Comparison of ENCODE assay signal across 25 mouse cellular contexts in the genomic region with DNA sequence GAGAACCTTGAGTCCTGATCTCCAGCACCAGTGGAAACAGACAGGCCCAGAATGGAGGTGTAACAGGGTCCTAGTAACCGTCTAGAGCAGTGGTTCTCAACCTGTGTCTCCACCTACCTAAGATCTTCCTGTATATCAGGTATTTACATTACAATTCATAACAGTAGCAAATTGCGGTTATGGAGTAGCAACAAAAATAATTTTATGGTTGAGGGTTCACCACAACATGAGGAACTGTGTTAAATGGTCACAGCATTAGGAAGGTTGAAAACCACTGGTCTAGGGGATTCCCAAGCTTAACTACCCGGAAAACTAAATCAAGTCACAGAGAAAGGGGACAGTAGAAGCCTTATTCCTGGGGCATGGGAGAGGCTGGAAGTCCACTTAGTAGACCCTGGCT.
"Had no signal": no experiment of that assay in that cellular context is flagged by ENCODE, and none has a peak within 500 bp of the region (broad histone marks: within the 10 kb centered on the region; RNA-seq: fewer than 3 reads in every experiment).

No protein-coding gene starts in this region.

- H3K27ac ChIP-seq: embryonic facial prominence, embryonic 10.5 days; embryonic facial prominence, embryonic 12.5 days; embryonic facial prominence, embryonic 13.5 days; embryonic facial prominence, embryonic 15.5 days; forebrain, embryonic 10.5 days; forebrain, embryonic 12.5 days; forebrain, embryonic 13.5 days; forebrain, embryonic 15.5 days; gastrocnemius, adult 2 months; heart, adult 2 months had no signal

- DNase-seq: cerebellum, adult 9-10 months; cerebellum, adult 9-11 months; cerebellum, postnatal 10 days; cerebellum, postnatal 14 days; cerebellum, postnatal 25 days; cerebellum, postnatal 36 days; embryo, embryonic 11 days; forebrain, postnatal 0 days; gastrocnemius, adult 2 months; gastrocnemius, postnatal 10 days; gastrocnemius, postnatal 14 days; gastrocnemius, postnatal 25 days; gastrocnemius, postnatal 36 days; heart, adult 11 months; heart, adult 18-20 months; heart, adult 2 months had no signal

- H3K9ac ChIP-seq: embryonic facial prominence, embryonic 12.5 days; embryonic facial prominence, embryonic 13.5 days; embryonic facial prominence, embryonic 15.5 days; forebrain, embryonic 12.5 days; forebrain, embryonic 13.5 days; forebrain, embryonic 15.5 days; forebrain, postnatal 0 days had no signal

- H3K36me3 ChIP-seq: embryonic facial prominence, embryonic 10.5 days; embryonic facial prominence, embryonic 12.5 days; embryonic facial prominence, embryonic 13.5 days; embryonic facial prominence, embryonic 15.5 days; forebrain, embryonic 10.5 days; forebrain, embryonic 12.5 days; forebrain, embryonic 15.5 days had no signal

- H3K9me3 ChIP-seq: embryonic facial prominence, embryonic 10.5 days; embryonic facial prominence, embryonic 12.5 days; embryonic facial prominence, embryonic 13.5 days; embryonic facial prominence, embryonic 15.5 days; forebrain, embryonic 10.5 days; forebrain, embryonic 12.5 days; forebrain, embryonic 13.5 days; forebrain, embryonic 15.5 days had no signal

- H3K27me3 ChIP-seq: embryonic facial prominence, embryonic 15.5 days; forebrain, embryonic 15.5 days had no signal

- H3K4me3 ChIP-seq: embryonic facial prominence, embryonic 10.5 days; embryonic facial prominence, embryonic 12.5 days; embryonic facial prominence, embryonic 13.5 days; embryonic facial prominence, embryonic 15.5 days; erythroblast, embryonic 14.5 days; forebrain, embryonic 10.5 days; forebrain, embryonic 12.5 days; forebrain, embryonic 13.5 days; forebrain, embryonic 15.5 days; gastrocnemius, adult 2 months; heart, adult 2 months had no signal

- H3K4me2 ChIP-seq: embryonic facial prominence, embryonic 12.5 days; embryonic facial prominence, embryonic 13.5 days; embryonic facial prominence, embryonic 15.5 days; forebrain, embryonic 12.5 days; forebrain, embryonic 13.5 days; forebrain, embryonic 15.5 days had no signal

- H3K4me1 ChIP-seq: forebrain, embryonic 12.5 days; forebrain, embryonic 13.5 days; forebrain, embryonic 15.5 days had no signal
